ENCODE assay signal across 27 mouse cellular contexts in genomic region chr13:118979505-118979904, GRCm38 (mm10).
"Had no signal": no experiment of that assay in that cellular context is flagged by ENCODE, and none has a peak within 500 bp of the region (broad histone marks: within the 10 kb centered on the region; RNA-seq: fewer than 3 reads in every experiment).

No protein-coding gene starts in this region.

- H3K4me1 ChIP-seq: embryonic facial prominence, embryonic 15.5 days had no signal

- H3K9ac ChIP-seq: embryonic facial prominence, embryonic 12.5 days; embryonic facial prominence, embryonic 13.5 days; embryonic facial prominence, embryonic 15.5 days; forebrain, embryonic 12.5 days; forebrain, embryonic 13.5 days; forebrain, embryonic 15.5 days had no signal

- H3K27ac ChIP-seq: embryonic facial prominence, embryonic 10.5 days; embryonic facial prominence, embryonic 12.5 days; embryonic facial prominence, embryonic 13.5 days; embryonic facial prominence, embryonic 15.5 days; forebrain, embryonic 10.5 days; forebrain, embryonic 12.5 days; forebrain, embryonic 13.5 days; forebrain, embryonic 15.5 days; gastrocnemius, adult 2 months; heart, adult 2 months had no signal

- H3K27me3 ChIP-seq: embryonic facial prominence, embryonic 12.5 days; embryonic facial prominence, embryonic 13.5 days; embryonic facial prominence, embryonic 15.5 days; forebrain, embryonic 12.5 days; forebrain, embryonic 13.5 days; forebrain, embryonic 15.5 days had no signal

- H3K9me3 ChIP-seq: embryonic facial prominence, embryonic 10.5 days; embryonic facial prominence, embryonic 12.5 days; embryonic facial prominence, embryonic 13.5 days; embryonic facial prominence, embryonic 15.5 days; forebrain, embryonic 10.5 days; forebrain, embryonic 12.5 days; forebrain, embryonic 13.5 days; forebrain, embryonic 15.5 days had no signal

- DNase-seq: cerebellum, adult 8-10 months; cerebellum, adult 9-10 months; cerebellum, adult 9-11 months; cerebellum, postnatal 10 days; cerebellum, postnatal 14 days; cerebellum, postnatal 25 days; cerebellum, postnatal 36 days; embryo, embryonic 11 days; gastrocnemius, adult 2 months; gastrocnemius, postnatal 10 days; gastrocnemius, postnatal 14 days; gastrocnemius, postnatal 25 days; gastrocnemius, postnatal 36 days; heart, adult 11 months; heart, adult 18-20 months; heart, adult 2 months had no signal

- H3K36me3 ChIP-seq: embryonic facial prominence, embryonic 10.5 days; embryonic facial prominence, embryonic 12.5 days; embryonic facial prominence, embryonic 13.5 days; embryonic facial prominence, embryonic 15.5 days; forebrain, embryonic 10.5 days; forebrain, embryonic 12.5 days; forebrain, embryonic 15.5 days had no signal

- ATAC-seq: forebrain, embryonic 13.5 days; forebrain, embryonic 14.5 days; forebrain, embryonic 15.5 days; forebrain, embryonic 16.5 days had no signal

- H3K4me2 ChIP-seq: embryonic facial prominence, embryonic 12.5 days; embryonic facial prominence, embryonic 13.5 days; embryonic facial prominence, embryonic 15.5 days; forebrain, embryonic 12.5 days; forebrain, embryonic 13.5 days; forebrain, embryonic 15.5 days had no signal

- H3K4me3 ChIP-seq: embryonic facial prominence, embryonic 10.5 days; embryonic facial prominence, embryonic 12.5 days; embryonic facial prominence, embryonic 13.5 days; embryonic facial prominence, embryonic 15.5 days; erythroblast, embryonic 14.5 days; forebrain, embryonic 10.5 days; forebrain, embryonic 12.5 days; forebrain, embryonic 13.5 days; forebrain, embryonic 15.5 days; gastrocnemius, adult 2 months; heart, adult 2 months had no signal
